Mouse (Mus musculus) heart, embryonic 12.5 days (tissue): ENCODE measurements around the gene Fam57a. TPM values are rescaled to one million over a fixed set of nuclear protein-coding genes. Genes with fewer than 3 reads are reported as not detected.

Experiments used
- polyA plus RNA-seq: library from polyadenylated mRNA; unstranded; fragments of >200 nt; fragmentation: Nextera tagmentation; extraction: Ambion mirVana; gene quantifications from 2 replicates; pipeline ENCODE4 v1.2.1, GENCODE M21; 2016

Fam57a gene
- polyA plus RNA-seq, 1 experiment from 2014 or later = 28.7 TPM

Other genes with a start within 250 kb of the Fam57a start
- 6.2 and 7.1 TPM in 2 replicates for gene Rph3al, start 241.2 kb upstream of the Fam57a start, polyA plus RNA-seq
- gene 1700016K19Rik, start 179.8 kb upstream of the Fam57a start, polyA plus RNA-seq = 0.26 TPM in 1 of 2 replicates, not detected in the other
- gene Rflnb, start 151.9 kb upstream of the Fam57a start, polyA plus RNA-seq = 10.3 and 11.8 TPM in 2 replicates
- 32.2 and 34.2 TPM in 2 replicates for gene Vps53, start within 50 bp of the Fam57a start, polyA plus RNA-seq
- gene Dbil5, start 37.9 kb downstream of the Fam57a start, polyA plus RNA-seq = 0.64 and 0.72 TPM in 2 replicates
- gene Gemin4, start 38.0 kb downstream of the Fam57a start, polyA plus RNA-seq = 19.0 and 25.7 TPM in 2 replicates
- 20.4 and 24.2 TPM in 2 replicates for gene Mrm3, start 64.0 kb downstream of the Fam57a start, polyA plus RNA-seq
- 111 TPM in 2 replicates for gene Glod4, start 64.1 kb downstream of the Fam57a start, polyA plus RNA-seq
- 32.2 TPM in 2 replicates for gene Nxn, start 219.5 kb downstream of the Fam57a start, polyA plus RNA-seq
- gene Timm22, start 227.3 kb downstream of the Fam57a start, polyA plus RNA-seq = 94.5 and 102 TPM in 2 replicates